Mouse (Mus musculus): ENCODE data around the gene Lrrk1.

GRCm38 (mm10) chr7:66310670-66311656 lies 77.2 kb downstream of the Lrrk1 start:
- no peak for TF ChIP-seq CTCF (IDR thresholded peaks at IDR 0.05; ENCODE audit: insufficient read depth, low read depth, low read length)
- TF ChIP-seq POLR2A (IDR thresholded peaks at IDR 0.05; ENCODE audit: insufficient read depth, low read depth, low read length), result no peak
